Mouse (Mus musculus) brain, adult 10 weeks (tissue): ENCODE results near the gene Shank2. TPM values are rescaled to one million over a fixed set of nuclear protein-coding genes. Genes with fewer than 3 reads are reported as not detected.

Experiments used
- polyA plus RNA-seq: library from polyadenylated mRNA; stranded (reverse); fragments of 350-450 nt; fragmentation: Illumina TruSeq; extraction: RNeasy Lipid Tissue Mini Kit (QIAGEN cat#74804); gene quantifications from one replicate; pipeline ENCODE4 v1.2.3, GENCODE M21; 2015; ENCODE audit warnings: low read depth, low replicate concordance

The Shank2 gene
- polyA plus RNA-seq, result 50.7 TPM

DNA sequence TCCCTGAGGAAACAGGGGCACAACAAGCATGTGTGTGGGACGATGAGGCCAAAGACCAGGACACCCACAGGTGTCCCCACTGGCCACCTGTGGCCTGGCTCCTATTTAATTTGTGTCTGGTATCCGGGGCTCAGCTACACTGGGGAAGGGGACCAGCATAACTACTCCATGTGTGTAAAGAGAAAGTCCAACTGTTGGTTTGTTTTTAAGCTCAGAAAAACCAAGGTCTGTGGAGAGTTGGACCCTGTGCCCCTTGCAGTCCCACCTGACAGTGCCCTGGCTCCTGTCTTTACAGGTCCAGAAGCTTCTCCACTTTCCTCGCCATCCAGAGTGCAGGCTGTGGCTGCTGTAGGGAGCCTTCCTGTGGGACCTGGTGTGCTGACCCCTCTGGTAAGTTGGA, at the start of gene Shank2:
Shank2 (plus strand) TSS at position 301 of the 400 bp plus-strand sequence.

DNA sequence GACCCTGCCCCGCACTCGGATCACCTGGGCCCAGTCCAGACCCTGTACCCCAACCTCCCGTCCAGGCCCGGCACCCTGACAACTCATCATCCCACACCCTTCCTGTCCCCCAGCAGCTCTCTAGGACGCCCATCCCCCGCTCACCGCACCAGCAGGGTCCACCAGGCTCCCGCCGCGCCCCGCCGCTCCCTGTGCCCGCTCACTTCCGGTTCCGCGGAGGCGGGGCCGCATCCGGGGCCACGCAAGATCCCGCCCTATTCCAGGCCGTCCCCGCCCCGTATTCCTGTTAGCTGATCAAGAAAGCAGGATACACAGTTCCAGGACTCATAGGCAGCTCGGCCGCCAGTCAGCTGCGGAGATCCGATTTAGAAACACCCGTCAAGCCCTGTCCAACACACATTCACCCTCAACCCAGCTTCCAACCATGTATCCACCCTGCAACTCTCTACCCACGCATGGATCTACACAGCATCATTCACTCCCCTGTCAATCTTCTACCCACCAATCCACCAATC, 468.9 kb downstream of the Shank2 start, which contains the start of gene Cttn:
Cttn (minus strand) TSS at position 465 of the 515 bp plus-strand sequence.

Other genes starting within 250 kb of the Shank2 start
- 22.6 TPM for gene Osbpl5, start 244.9 kb upstream of the Shank2 start, polyA plus RNA-seq
- gene Mrgprg, start 234.9 kb upstream of the Shank2 start, polyA plus RNA-seq, result not detected
- gene Mrgpre, start 217.4 kb upstream of the Shank2 start, polyA plus RNA-seq, result 7.3 TPM
- gene Nadsyn1, start 179.1 kb upstream of the Shank2 start, polyA plus RNA-seq, result 5.7 TPM
- gene Dhcr7, start 178.8 kb upstream of the Shank2 start, polyA plus RNA-seq, result 28.8 TPM
- not detected for gene Gm498, start 135.1 kb upstream of the Shank2 start, polyA plus RNA-seq